Mouse (Mus musculus) limb, embryonic 11.5 days (tissue): ENCODE measurements around the gene Pdik1l. TPM values are rescaled to one million over a fixed set of nuclear protein-coding genes. Genes with fewer than 3 reads are reported as not detected.
"Not testable (repeated sequence)": the region's sequence is repeated elsewhere in the genome, so short reads cannot be mapped to it uniquely, and the experiment has no call there.

ENCODE experiments used
- ATAC-seq: fragments of 200-750 bp; cut with Nextera tagmentation; 2 replicates; pipeline ENCODE4 v1.8.0; 2017; ENCODE audit warnings: low read depth; ENCODE audit not compliant: insufficient number of reproducible peaks, low FRiP score, low TSS enrichment
- DNase-seq: peaks from one replicate; pipeline ENCODE4 v3.0.0-alpha.2; 2015; ENCODE audit warnings: low spot score
- H3K27ac ChIP-seq: fragments of 300-500 bp; sonication (generic); replicated peaks from 2 replicates; pipeline ENCODE4 v1.5.1; 2014; ENCODE audit warnings: low read depth, mild to moderate bottlenecking, low read length
- H3K27me3 ChIP-seq: fragments of 300-500 bp; sonication (generic); 2 replicates; pipeline ENCODE4 v1.6.1; 2014; ENCODE audit warnings: mild to moderate bottlenecking, low read length, mixed read lengths; ENCODE audit not compliant: control insufficient read depth, insufficient read depth
- H3K36me3 ChIP-seq: fragments of 300-500 bp; sonication (generic); 2 replicates; pipeline ENCODE4 v1.6.1; 2014; ENCODE audit warnings: mild to moderate bottlenecking, low read length, moderate library complexity, mixed read lengths; ENCODE audit not compliant: control insufficient read depth, insufficient read depth
- H3K4me1 ChIP-seq: fragments of 300-500 bp; sonication (generic); 2 replicates; pipeline ENCODE4 v1.6.1; 2014; ENCODE audit warnings: low read length, mixed read lengths; ENCODE audit not compliant: control insufficient read depth, insufficient read depth
- H3K4me2 ChIP-seq: fragments of 300-500 bp; sonication (generic); 2 replicates; pipeline ENCODE4 v1.6.1; 2014; ENCODE audit warnings: low read depth, mild to moderate bottlenecking, moderate library complexity; ENCODE audit not compliant: severe bottlenecking
- H3K4me3 ChIP-seq: fragments of 300-500 bp; sonication (generic); 2 replicates; pipeline ENCODE4 v1.5.1; 2014; ENCODE audit warnings: low read depth, low read length
- H3K9ac ChIP-seq: fragments of 300-500 bp; sonication (generic); 2 replicates; pipeline ENCODE4 v1.6.1; 2014; ENCODE audit warnings: mild to moderate bottlenecking, low read length
- H3K9me3 ChIP-seq: fragments of 300-500 bp; sonication (generic); 2 replicates; pipeline ENCODE4 v1.6.1; 2016; ENCODE audit warnings: low read length; ENCODE audit not compliant: control insufficient read depth
- WGBS: fragments of 180-500 bp; shearing (Covaris S2); extraction: QIAGEN DNeasy Blood & Tissue Kit; methylation state at CpG from one replicate; pipeline ENCODE4 v1.1.7; 2014; 5-methylcytosine and 5-hydroxymethylcytosine counted together
- polyA plus RNA-seq: library from polyadenylated mRNA; unstranded; fragments of >200 nt; fragmentation: Nextera tagmentation; extraction: Ambion mirVana; gene quantifications from 2 replicates; pipeline ENCODE4 v1.2.1, GENCODE M21; 2014

Gene Pdik1l
- polyA plus RNA-seq, 1 experiment from 2014 or later = 21.0 TPM

DNA sequence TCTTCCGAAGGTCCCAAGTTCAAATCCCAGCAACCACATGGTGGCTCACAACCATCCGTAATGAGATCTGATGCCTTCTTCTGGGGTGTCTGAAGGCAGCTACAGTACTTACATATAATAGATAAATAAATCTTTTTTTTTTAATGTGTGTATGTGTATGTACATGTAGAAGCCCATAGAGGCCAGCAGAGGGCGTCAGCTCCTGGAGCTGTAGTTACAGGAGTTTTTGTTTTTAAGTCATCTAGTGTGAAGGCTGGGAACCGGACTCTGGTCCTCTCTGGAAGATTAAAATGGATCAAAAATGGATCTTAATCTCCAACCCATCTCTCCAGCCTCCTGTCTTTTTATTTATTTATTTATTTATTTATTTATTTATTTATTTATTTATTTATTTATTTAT lies 8.4 kb upstream of the Pdik1l start:
- H3K4me1 ChIP-seq, H3K27ac ChIP-seq, H3K27me3 ChIP-seq, DNase-seq, H3K9me3 ChIP-seq, H3K4me2 ChIP-seq, ATAC-seq, H3K36me3 ChIP-seq, H3K9ac ChIP-seq, H3K4me3 ChIP-seq: not testable (repeated sequence)
- WGBS = 89% methylated on average over 4 of the region's 4 CpGs

DNA sequence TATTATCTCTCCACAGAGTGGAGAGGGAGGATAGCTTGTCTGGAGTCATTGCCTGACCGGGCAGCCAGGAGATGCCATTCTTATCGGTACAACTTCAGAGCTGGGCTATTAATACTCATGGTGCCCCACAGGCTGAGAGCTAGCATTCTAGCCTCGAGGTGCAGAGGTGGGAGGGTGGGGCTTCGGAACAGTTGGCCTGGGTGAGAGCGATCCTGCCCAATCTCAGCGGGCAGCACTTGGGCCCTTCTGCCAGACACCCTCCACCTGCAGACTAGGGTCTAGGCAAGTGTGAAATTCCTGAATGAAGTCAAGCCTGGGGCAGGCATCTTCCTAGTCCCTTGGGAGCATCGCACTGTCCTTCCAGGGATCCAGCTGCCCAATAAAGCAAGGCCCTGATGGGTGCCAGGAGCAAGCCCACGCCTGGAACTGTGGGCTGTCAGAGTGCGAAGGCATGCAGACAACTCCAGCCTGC lies 6.0 kb upstream of the Pdik1l start:
- Histone ChIP-seq H3K4me1 (no peaks in the 10 kb centered on the region), H3K36me3 (no peaks in the 10 kb centered on the region), H3K27me3 (no peaks in the 10 kb centered on the region), H3K9ac (no peak overlapping the region), H3K4me3 (no peak overlapping the region), H3K27ac (no peak overlapping the region), H3K4me2 (no peak overlapping the region), H3K9me3 (no peaks in the 10 kb centered on the region)
- DNase-seq (no peak), ATAC-seq (no peak)
- 54% methylated on average over 9 of the region's 9 CpGs for WGBS

DNA sequence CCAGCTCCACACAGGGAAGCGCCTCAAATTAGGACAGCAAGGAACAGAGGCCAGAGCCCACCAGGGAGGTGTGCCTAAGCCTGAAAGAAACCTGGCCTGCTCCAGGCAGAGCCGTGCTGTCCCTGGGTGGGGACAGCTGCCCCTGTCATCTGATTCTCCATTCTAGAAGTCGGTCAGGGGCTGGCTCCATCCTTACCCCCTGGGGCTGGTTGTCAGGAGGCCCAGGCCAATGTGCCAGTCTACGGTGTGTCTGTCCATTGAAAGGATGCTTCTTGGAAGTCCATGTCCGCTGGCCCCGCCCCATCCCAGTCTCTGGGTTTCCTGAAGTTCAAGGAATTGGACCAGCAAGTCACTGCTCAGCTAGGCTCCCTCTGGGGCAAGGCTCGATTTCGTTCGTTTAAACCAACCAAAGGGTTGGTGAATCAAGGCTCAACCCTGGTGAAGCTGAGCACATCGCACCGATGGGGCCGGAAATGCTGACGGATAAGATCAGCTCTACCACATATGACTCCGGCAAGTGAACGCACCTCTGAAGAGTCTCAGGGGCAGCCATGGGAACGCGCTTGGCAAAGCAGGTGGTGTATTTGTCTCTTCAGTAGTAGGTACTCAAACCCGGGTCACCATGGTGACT lies 5.5 kb upstream of the Pdik1l start:
- DNase-seq = no peak
- no peak overlapping the region for H3K4me2 ChIP-seq
- H3K9ac ChIP-seq = no peak overlapping the region
- no peak overlapping the region for H3K4me3 ChIP-seq
- 75% methylated on average over 18 of the region's 18 CpGs for WGBS
- no peaks in the 10 kb centered on the region for H3K36me3 ChIP-seq
- ATAC-seq = no peak
- H3K9me3 ChIP-seq = no peaks in the 10 kb centered on the region
- H3K27me3 ChIP-seq = no peaks in the 10 kb centered on the region
- peaks cover 3% of the 10 kb centered on the region; the same call in 1 of the 2 replicates for H3K4me1 ChIP-seq
- no peak overlapping the region for H3K27ac ChIP-seq

DNA sequence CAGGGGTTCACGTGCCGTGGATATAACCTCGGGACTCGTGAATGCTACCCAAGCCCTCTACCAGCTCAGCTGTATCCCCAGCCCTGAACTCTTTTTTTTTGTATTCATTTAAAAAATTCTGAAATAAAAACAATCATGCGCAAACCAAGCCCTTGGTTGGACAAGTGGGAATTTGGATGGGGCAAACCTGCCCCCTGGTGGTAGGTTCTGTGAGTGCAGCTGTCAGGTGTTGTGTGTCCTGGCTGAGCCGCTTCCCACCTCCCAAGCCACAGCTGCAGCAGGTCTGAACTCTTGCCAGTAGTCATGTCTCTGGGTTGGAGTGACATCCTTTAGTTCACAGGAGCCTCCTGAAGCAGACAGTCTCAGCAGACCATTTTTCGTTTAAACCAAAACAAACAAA lies 4.4 kb upstream of the Pdik1l start:
- ATAC-seq (no peak), DNase-seq (peak; percentile 93)
- Histone ChIP-seq H3K9me3 (no peaks in the 10 kb centered on the region), H3K36me3 (no peaks in the 10 kb centered on the region), H3K4me2 (no peak overlapping the region), H3K4me1 (peaks cover 3% of the 10 kb centered on the region; the same call in 1 of the 2 replicates), H3K27me3 (no peaks in the 10 kb centered on the region), H3K4me3 (no peak overlapping the region), H3K9ac (no peak overlapping the region), H3K27ac (no peak overlapping the region)
- 31% methylated on average over 7 of the region's 7 CpGs for WGBS

DNA sequence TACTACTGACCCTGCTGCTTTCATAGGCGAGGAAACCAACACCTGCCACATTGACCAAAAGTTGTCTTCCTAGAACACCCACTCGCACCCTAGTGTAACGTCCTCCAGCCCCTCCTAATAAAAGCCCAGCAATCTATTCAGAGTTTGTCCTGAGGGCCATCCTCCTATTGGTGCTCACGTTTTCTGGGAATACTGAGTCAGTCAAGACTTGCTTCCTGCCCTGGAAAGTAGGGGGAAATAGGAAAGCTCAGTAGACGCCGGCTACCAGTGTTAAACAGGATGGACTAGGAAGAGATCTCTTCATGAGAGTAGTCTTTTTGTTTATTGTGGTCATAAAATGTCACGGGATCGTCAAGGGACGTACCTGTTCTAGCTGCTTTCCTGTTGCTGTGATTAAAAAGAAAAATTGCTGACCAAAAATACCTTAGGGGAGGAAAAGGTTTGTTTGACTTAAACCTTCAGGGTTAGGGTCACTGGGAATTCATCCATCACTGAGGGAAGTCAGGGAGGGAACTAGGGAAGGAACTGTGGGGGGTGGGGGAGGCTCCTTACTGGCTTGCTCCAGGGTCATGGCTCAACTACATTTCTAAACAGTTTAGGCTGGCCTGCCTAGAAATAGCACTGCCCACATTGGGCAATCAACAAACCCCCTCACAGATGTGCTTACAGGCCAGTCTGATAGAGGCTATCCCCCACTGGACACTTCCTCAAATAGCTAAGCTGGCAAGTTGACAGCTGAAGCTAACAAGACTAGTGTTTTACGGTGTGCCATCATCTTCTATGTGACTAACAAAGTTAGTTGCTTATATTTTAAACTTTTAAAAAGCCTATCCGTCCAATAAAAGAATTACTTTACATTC lies 932 bp upstream of the Pdik1l start:
- H3K4me1 ChIP-seq = peaks cover 11% of the 10 kb centered on the region

DNA sequence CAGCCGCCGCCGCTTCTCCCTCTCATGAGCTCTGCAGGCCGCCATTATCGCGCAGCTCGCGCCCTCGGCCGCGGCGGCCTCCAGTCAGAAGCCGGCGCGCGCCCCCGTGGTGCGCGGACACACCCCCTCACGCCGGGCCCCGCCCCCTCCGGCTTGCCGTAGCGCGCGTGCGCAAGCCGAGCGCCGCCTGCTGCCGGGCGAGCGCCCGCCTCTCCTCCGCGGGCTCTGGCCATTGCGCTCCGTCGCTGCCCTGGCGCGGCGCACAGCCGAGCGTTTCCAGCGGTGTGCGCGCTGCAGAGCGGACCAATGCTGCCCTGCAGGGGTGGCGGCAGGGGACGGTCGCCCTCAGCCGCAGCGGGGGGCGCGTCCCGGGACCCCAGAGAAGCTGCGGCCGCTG lies 529 bp downstream of the Pdik1l start:
- peak overlapping the region; percentile 99 for H3K9ac ChIP-seq
- no peaks in the 10 kb centered on the region; the same call in 1 of the 2 replicates for H3K36me3 ChIP-seq
- no peaks in the 10 kb centered on the region for H3K9me3 ChIP-seq
- peak overlapping the region; percentile 98 for H3K27ac ChIP-seq
- peaks cover 11% of the 10 kb centered on the region for H3K4me1 ChIP-seq
- WGBS = under 1% methylated on average over 57 of the region's 59 CpGs
- peak overlapping the region; percentile 95 for H3K4me2 ChIP-seq
- peak; percentile 91 for ATAC-seq
- peak overlapping the region; percentile 99 for H3K4me3 ChIP-seq
- peak; percentile 97 for DNase-seq
- no peaks in the 10 kb centered on the region for H3K27me3 ChIP-seq

More for the DNA sequence above, 932 bp upstream of the Pdik1l start:
- Histone ChIP-seq H3K9me3 (no peaks in the 10 kb centered on the region), H3K4me3 (peak overlapping the region; percentile 99), H3K27ac (no peak overlapping the region), H3K27me3 (no peaks in the 10 kb centered on the region), H3K4me2 (peak overlapping the region; percentile 95), H3K9ac (peak overlapping the region; percentile 99), H3K36me3 (no peaks in the 10 kb centered on the region)
- WGBS = 31% methylated on average over 11 of the region's 11 CpGs
- ATAC-seq = no peak
- DNase-seq = peak; percentile 29

DNA sequence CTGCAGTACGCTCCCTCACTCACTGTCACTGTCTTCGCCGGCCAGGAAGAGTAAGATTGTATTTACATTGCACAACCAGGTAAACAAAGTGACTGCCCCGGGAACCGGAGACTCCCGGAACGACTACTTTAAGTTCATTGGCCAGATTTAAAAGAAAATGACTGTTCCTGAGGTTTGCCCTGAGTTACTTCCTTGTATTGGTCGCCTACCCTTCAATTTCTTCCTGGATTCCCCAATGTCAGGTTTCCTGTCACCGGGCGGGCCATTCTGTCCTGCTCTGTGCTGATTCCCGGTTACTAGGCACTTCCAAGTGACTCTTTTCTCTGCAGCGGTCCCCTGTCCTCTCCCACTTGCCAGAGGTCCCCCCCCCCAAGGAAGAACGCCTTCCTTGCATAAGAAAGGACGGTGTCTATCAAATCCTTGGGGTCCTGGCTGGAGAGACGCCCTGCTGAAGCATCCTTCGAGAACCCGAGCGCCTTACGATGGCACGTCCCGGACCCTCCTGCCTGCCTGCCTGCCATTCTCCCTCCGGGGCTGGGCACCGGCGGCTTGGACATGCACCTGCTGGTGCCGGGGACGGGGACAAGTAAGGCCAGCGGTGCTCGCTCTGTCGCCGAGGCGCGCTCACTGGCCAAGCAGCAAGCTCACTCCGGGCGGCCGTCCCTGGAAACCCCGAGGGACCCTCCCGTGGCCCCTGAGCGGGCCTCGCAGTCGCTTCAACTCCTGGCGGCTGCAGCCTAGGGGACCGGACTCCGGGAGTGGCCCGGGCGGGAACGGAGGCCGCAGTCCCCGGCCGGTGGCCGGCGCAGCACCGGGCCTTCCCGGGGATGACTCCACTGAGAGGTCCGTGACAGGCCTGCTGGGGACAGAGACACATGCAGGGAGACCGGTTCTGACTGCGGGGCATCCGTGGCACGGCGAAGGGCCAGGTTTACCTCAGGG lies 1.2 kb downstream of the Pdik1l start:
- 0 out of 2 replicates have a peak, but pooled peaks have one; percentile 2 for ATAC-seq
- Histone ChIP-seq H3K9ac (peak overlapping the region; percentile 99), H3K27me3 (no peaks in the 10 kb centered on the region), H3K27ac (no peak overlapping the region; the same call in 1 of the 2 replicates), H3K9me3 (no peaks in the 10 kb centered on the region), H3K36me3 (no peaks in the 10 kb centered on the region; the same call in 1 of the 2 replicates), H3K4me1 (peaks cover 11% of the 10 kb centered on the region), H3K4me3 (peak overlapping the region; percentile 99), H3K4me2 (peak overlapping the region; percentile 95)
- DNase-seq = no peak
- WGBS = 3% methylated on average over 59 of the region's 59 CpGs

GRCm38 (mm10) chr4:134284942-134285341 lies 2.8 kb downstream of the Pdik1l start:
- H3K9ac ChIP-seq = no peak overlapping the region
- H3K27me3 ChIP-seq = no peaks in the 10 kb centered on the region
- H3K4me3 ChIP-seq = no peak overlapping the region
- no peak for DNase-seq
- H3K4me1 ChIP-seq = peaks cover 11% of the 10 kb centered on the region
- no peak overlapping the region for H3K4me2 ChIP-seq
- H3K36me3 ChIP-seq = peaks cover 2% of the 10 kb centered on the region; the same call in 1 of the 2 replicates
- no peaks in the 10 kb centered on the region for H3K9me3 ChIP-seq
- WGBS = 94% methylated on average over 2 of the region's 2 CpGs
- no peak for ATAC-seq
- no peak overlapping the region for H3K27ac ChIP-seq
